Mouse (Mus musculus) heart, adult 2 months (tissue): ENCODE results near the gene Dhrs7b. TPM values are rescaled to one million over a fixed set of nuclear protein-coding genes. Genes with fewer than 3 reads are reported as not detected.
"Not testable (repeated sequence)": the region's sequence is repeated elsewhere in the genome, so short reads cannot be mapped to it uniquely, and the experiment has no call there.

Experiments used
- DNase-seq, 2 experiments: peaks; one replicate each; pipeline ENCODE4 v3.0.0; 2021
- H3K27ac ChIP-seq: fragments of 200-600 bp; 2 replicates; pipeline ENCODE4 v1.8.1; 2022
- H3K27me3 ChIP-seq: fragments of 200-500 bp; 2 replicates; pipeline ENCODE4 v1.6.1; 2012; ENCODE audit warnings: mild to moderate bottlenecking, low read length, inconsistent platforms, mixed read lengths; ENCODE audit not compliant: control insufficient read depth, insufficient read depth
- H3K36me3 ChIP-seq: fragments of 200-500 bp; 2 replicates; pipeline ENCODE4 v1.6.1; 2012; ENCODE audit warnings: low read length, inconsistent platforms; ENCODE audit not compliant: control insufficient read depth, insufficient read depth
- H3K4me1 ChIP-seq: fragments of 200-500 bp; 2 replicates; pipeline ENCODE4 v1.6.1; 2011; ENCODE audit warnings: low read length; ENCODE audit not compliant: control insufficient read depth, insufficient read depth
- H3K4me3 ChIP-seq: fragments of 200-600 bp; 2 replicates; pipeline ENCODE4 v1.8.1; 2022
- H3K79me2 ChIP-seq: fragments of 200-500 bp; replicated peaks from 2 replicates; pipeline ENCODE4 v1.6.1; 2012; ENCODE audit warnings: mild to moderate bottlenecking, inconsistent platforms, low read length, moderate library complexity, mixed read lengths; ENCODE audit not compliant: control insufficient read depth, insufficient read depth
- H3K9ac ChIP-seq: fragments of 200-500 bp; 2 replicates; pipeline ENCODE4 v1.6.1; 2012; ENCODE audit warnings: low read depth, mild to moderate bottlenecking, control low read depth, inconsistent platforms, low read length, mixed read lengths
- CTCF ChIP-seq: fragments of 200-600 bp; IDR thresholded peaks from 2 replicates; pipeline ENCODE4 v1.8.1; 2022; ENCODE audit warnings: antibody characterized with exemption, mild to moderate bottlenecking, moderate library complexity
- EP300 ChIP-seq: fragments of 200-500 bp; IDR thresholded peaks from 2 replicates; pipeline ENCODE4 v1.6.1; 2011; ENCODE audit warnings: low read depth, low read length, control low read depth; ENCODE audit not compliant: insufficient read depth
- POLR2A ChIP-seq: fragments of 200-500 bp; IDR thresholded peaks from 2 replicates; pipeline ENCODE4 v1.6.1; 2011; ENCODE audit warnings: mild to moderate bottlenecking, low read depth, low read length, control low read depth; ENCODE audit not compliant: insufficient read depth
- WGBS: fragments of 180-500 bp; shearing (Covaris S2); methylation state at CpG from one replicate; pipeline ENCODE4 v1.1.7; 2018; 5-methylcytosine and 5-hydroxymethylcytosine counted together
- intact Hi-C: fragments of 180-260 bp; cut with DNase I; formaldehyde crosslinking; loops from one replicate; pipeline ENCODE4 v1.15.1; 2025
- polyA plus RNA-seq: library from polyadenylated mRNA; depleted of rRNA; stranded (reverse); fragments of >200 nt; gene quantifications from 2 replicates; pipeline ENCODE4 v1.2.3, GENCODE M21; 2012
- total RNA-seq, 2 experiments: library from RNA; stranded (reverse); gene quantifications; 2 replicates each; pipeline ENCODE4 v1.2.3; 2021

Gene Dhrs7b
- total and polyA plus RNA-seq, 3 experiments = 14.4 to 21.0 (median 20.6) TPM

- Histone ChIP-seq H3K27ac (no peak overlapping the region), H3K36me3 (no peaks in the 10 kb centered on the region), H3K27me3 (no peaks in the 10 kb centered on the region), H3K4me3 (no peak overlapping the region), H3K79me2 (no peaks in the 10 kb centered on the region), H3K9ac (no peak overlapping the region), H3K4me1 (no peaks in the 10 kb centered on the region)
- intact Hi-C loops = no loop called here
- WGBS = 91% methylated on average over 1 of the region's 1 CpGs
- no peak for TF ChIP-seq POLR2A
- TF ChIP-seq CTCF = no peak
- no peak for TF ChIP-seq EP300
- no peak for DNase-seq
These were observed 29.5 kb upstream of the Dhrs7b start for GRCm38 (mm10) chr11:60800892-60801291.

DNA sequence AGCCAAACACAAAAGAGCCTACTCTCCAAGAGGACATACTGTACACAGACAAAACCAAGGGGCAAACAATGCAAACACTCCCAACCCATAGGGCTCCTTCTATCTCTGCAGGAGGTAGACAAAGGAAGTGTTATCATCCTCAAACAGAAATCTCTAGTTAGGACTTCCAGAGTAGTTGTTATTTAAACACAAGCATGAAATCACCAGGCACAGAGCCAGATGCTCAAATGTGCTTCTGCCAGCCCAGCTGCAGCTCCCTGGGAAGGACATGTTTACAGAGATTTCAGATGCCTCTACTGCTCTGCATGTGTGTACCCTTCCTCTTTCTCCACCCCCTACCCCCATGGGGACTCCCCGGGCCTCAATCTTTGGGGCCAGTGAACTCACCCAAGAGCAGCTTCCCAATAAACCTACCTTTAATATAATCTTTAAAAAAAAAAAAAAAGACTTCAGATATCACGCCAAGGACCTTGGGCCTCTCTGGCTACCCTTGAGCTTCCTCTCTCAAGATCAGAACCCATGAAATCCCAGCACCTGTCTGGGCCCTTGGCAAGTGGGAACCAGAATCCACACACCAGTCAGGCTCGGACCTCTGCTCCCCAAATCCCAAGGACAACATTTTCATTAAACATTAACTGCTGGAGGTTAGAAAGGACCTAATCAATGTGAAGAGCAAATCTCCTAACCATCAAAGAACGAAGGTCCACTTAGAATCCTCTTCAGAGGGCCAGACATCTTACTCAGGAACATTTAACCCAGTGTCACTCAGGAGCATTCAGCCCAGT, 22.0 kb upstream of the Dhrs7b start:
- 55% methylated on average over 4 of the region's 4 CpGs for WGBS
- TF ChIP-seq EP300 = no peak
- no peak for TF ChIP-seq CTCF
- TF ChIP-seq POLR2A = no peak
- DNase-seq = peak; percentile 34 to 47
- no peaks in the 10 kb centered on the region for H3K36me3 ChIP-seq
- no peak overlapping the region for H3K9ac ChIP-seq
- no peak overlapping the region for H3K4me3 ChIP-seq
- H3K79me2 ChIP-seq = no peaks in the 10 kb centered on the region
- H3K27me3 ChIP-seq = no peaks in the 10 kb centered on the region
- no peaks in the 10 kb centered on the region; the same call in 1 of the 2 replicates for H3K4me1 ChIP-seq
- intact Hi-C loops = no loop called here
- H3K27ac ChIP-seq = no peak overlapping the region

GRCm38 (mm10) chr11:60809546-60809945, 20.9 kb upstream of the Dhrs7b start:
- 81% methylated on average over 1 of the region's 1 CpGs for WGBS
- Histone ChIP-seq H3K27me3 (no peaks in the 10 kb centered on the region), H3K4me3 (no peak overlapping the region), H3K79me2 (no peaks in the 10 kb centered on the region), H3K27ac (no peak overlapping the region), H3K9ac (no peak overlapping the region), H3K4me1 (no peaks in the 10 kb centered on the region; the same call in 1 of the 2 replicates), H3K36me3 (no peaks in the 10 kb centered on the region)
- TF ChIP-seq CTCF (no peak), POLR2A (no peak), EP300 (no peak)
- DNase-seq = no peak
- intact Hi-C loops = no loop called here

GRCm38 (mm10) chr11:60810046-60810965, 20.1 kb upstream of the Dhrs7b start:
- H3K27ac ChIP-seq = no peak overlapping the region
- H3K79me2 ChIP-seq = no peaks in the 10 kb centered on the region
- H3K36me3 ChIP-seq = no peaks in the 10 kb centered on the region
- 45% methylated on average over 14 of the region's 14 CpGs for WGBS
- no peaks in the 10 kb centered on the region; the same call in 1 of the 2 replicates for H3K4me1 ChIP-seq
- H3K9ac ChIP-seq = no peak overlapping the region
- TF ChIP-seq EP300 (no peak), POLR2A (no peak), CTCF (no peak)
- no peaks in the 10 kb centered on the region for H3K27me3 ChIP-seq
- intact Hi-C loops = no loop called here
- no peak for DNase-seq
- peak overlapping the region; percentile 47 for H3K4me3 ChIP-seq

DNA sequence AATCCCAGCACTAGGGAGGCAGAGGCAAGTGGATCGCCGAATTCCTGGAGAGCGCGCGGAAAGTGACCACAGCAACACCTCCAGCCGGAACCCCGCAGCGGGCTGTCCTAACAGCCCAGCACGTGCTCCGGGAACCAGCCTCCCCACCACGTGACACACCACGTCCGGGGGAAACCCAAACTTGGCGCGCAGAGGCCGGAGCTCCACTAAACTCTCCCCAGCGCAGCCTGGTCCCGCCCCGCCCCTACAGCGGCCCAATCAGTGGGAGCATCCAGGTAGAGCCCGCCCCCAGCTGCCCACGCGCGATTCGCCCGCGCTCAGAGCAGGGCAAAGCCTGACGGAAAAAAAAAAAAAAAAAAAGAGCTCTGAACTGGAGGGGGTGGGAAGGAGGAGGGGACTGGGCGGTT, 19.4 kb upstream of the Dhrs7b start:
- H3K9ac ChIP-seq = no peak overlapping the region
- under 1% methylated on average over 29 of the region's 29 CpGs for WGBS
- H3K27me3 ChIP-seq = no peaks in the 10 kb centered on the region
- no peaks in the 10 kb centered on the region for H3K79me2 ChIP-seq
- peak overlapping the region; percentile 47 for H3K4me3 ChIP-seq
- H3K36me3 ChIP-seq = no peaks in the 10 kb centered on the region
- H3K4me1 ChIP-seq = no peaks in the 10 kb centered on the region; the same call in 1 of the 2 replicates
- TF ChIP-seq EP300 (0 out of 2 replicates have a peak, but pooled peaks have one; percentile 43), CTCF (no peak)
- intact Hi-C loops = no loop called here
- DNase-seq = peak; percentile 92 to 95
- no peak overlapping the region for H3K27ac ChIP-seq

- intact Hi-C loops, H3K4me1 ChIP-seq, H3K27me3 ChIP-seq, H3K36me3 ChIP-seq, DNase-seq, H3K9ac ChIP-seq, H3K79me2 ChIP-seq, H3K27ac ChIP-seq: not testable (repeated sequence)
- H3K4me3 ChIP-seq = peak within 1 kb of the TSS; percentile 47
- WGBS = 20% methylated on average over 6 of the region's 6 CpGs
These were observed 18.8 kb upstream of the Dhrs7b start, which contains the start of gene Shmt1 for GRCm38 (mm10) chr11:60811618-60812017. Shmt1 (minus strand) TSS chr11:60811718.
